Mouse (Mus musculus): Measurements from ENCODE around the gene 6430531B16Rik. TPM values are rescaled to one million over a fixed set of nuclear protein-coding genes. Genes with fewer than 3 reads are reported as not detected.

Gene 6430531B16Rik
- polyA plus RNA-seq (2015; fragmentation: Nextera tagmentation; extraction: Ambion mirVana) = 0.22 and 0.37 TPM in 2 replicates

GRCm38 (mm10) chr7:139978278-139978892, at the start of gene 6430531B16Rik:
6430531B16Rik (minus strand) TSS chr7:139978755.

GRCm38 (mm10) chr7:139992406-139992805, 13.9 kb upstream of the 6430531B16Rik start, which contains the start of gene Adam8:
Adam8 (minus strand) TSS chr7:139992562.

GRCm38 (mm10) chr7:139943674-139944281, 34.8 kb downstream of the 6430531B16Rik start, which contains the start of gene Utf1:
Utf1 (plus strand) TSS chr7:139943789.

MicroRNA genes within 50 kb of the gene (microRNA counts, 519-probe panel; counts per million panel counts)
- microRNA mmu-miR-202-3p = 296 counts per million, percentile 58 among the panel's probes with 10 or more counts
- 2,197 counts per million, percentile 66 among the panel's probes with 10 or more counts for microRNA mmu-miR-202-5p

Small RNA genes lying within 50 kb of the gene (microRNA-seq; reads per million reads assigned to microRNA genes)
- gene Mir202 = 0 to 0.42 reads per million in 2 experiments
- gene Mir7062 = 0.10 to 0.21 reads per million in 2 experiments
- 0 reads per million in 2 experiments for gene mmu-mir-7686

Other genes starting within 250 kb of the 6430531B16Rik start
- 0.56 and 0.58 TPM in 2 replicates for gene Adgra1, start 144.6 kb downstream of the 6430531B16Rik start, polyA plus RNA-seq (2015; fragmentation: Nextera tagmentation; extraction: Ambion mirVana)
- 0.06 and 0.22 TPM in 2 replicates for gene Kndc1, start 84.1 kb downstream of the 6430531B16Rik start, polyA plus RNA-seq (2015; fragmentation: Nextera tagmentation; extraction: Ambion mirVana)
- not detected in 2 replicates for gene Utf1, start 35.0 kb downstream of the 6430531B16Rik start, polyA plus RNA-seq (2015; fragmentation: Nextera tagmentation; extraction: Ambion mirVana)
- gene Adam8, start 13.8 kb upstream of the 6430531B16Rik start, polyA plus RNA-seq (2015; fragmentation: Nextera tagmentation; extraction: Ambion mirVana) = 0.78 and 0.90 TPM in 2 replicates
- 18.3 and 21.9 TPM in 2 replicates for gene Zfp511, start 57.6 kb upstream of the 6430531B16Rik start, polyA plus RNA-seq (2015; fragmentation: Nextera tagmentation; extraction: Ambion mirVana)
- gene Tubgcp2, start 57.9 kb upstream of the 6430531B16Rik start, polyA plus RNA-seq (2015; fragmentation: Nextera tagmentation; extraction: Ambion mirVana) = 23.6 and 25.0 TPM in 2 replicates
- not detected in 2 replicates for gene Msx3, start 70.3 kb upstream of the 6430531B16Rik start, polyA plus RNA-seq (2015; fragmentation: Nextera tagmentation; extraction: Ambion mirVana)
- 0.28 and 0.45 TPM in 2 replicates for gene Caly, start 103.8 kb upstream of the 6430531B16Rik start, polyA plus RNA-seq (2015; fragmentation: Nextera tagmentation; extraction: Ambion mirVana)
- not detected in 2 replicates for gene Prap1, start 114.6 kb upstream of the 6430531B16Rik start, polyA plus RNA-seq (2015; fragmentation: Nextera tagmentation; extraction: Ambion mirVana)
- 42.2 and 47.7 TPM in 2 replicates for gene Fuom, start 123.7 kb upstream of the 6430531B16Rik start, polyA plus RNA-seq (2015; fragmentation: Nextera tagmentation; extraction: Ambion mirVana)
- gene Paox, start 137.0 kb upstream of the 6430531B16Rik start, polyA plus RNA-seq (2015; fragmentation: Nextera tagmentation; extraction: Ambion mirVana) = 9.7 and 19.8 TPM in 2 replicates
- 133 and 185 TPM in 2 replicates for gene Echs1, start 137.7 kb upstream of the 6430531B16Rik start, polyA plus RNA-seq (2015; fragmentation: Nextera tagmentation; extraction: Ambion mirVana)
- 22.8 and 26.4 TPM in 2 replicates for gene Mtg1, start 158.8 kb upstream of the 6430531B16Rik start, polyA plus RNA-seq (2015; fragmentation: Nextera tagmentation; extraction: Ambion mirVana)
- gene Sprn, start 176.1 kb upstream of the 6430531B16Rik start, polyA plus RNA-seq (2015; fragmentation: Nextera tagmentation; extraction: Ambion mirVana) = 0.12 and 0.38 TPM in 2 replicates
- not detected in 2 replicates for gene Olfr522, start 186.0 kb upstream of the 6430531B16Rik start, polyA plus RNA-seq (2015; fragmentation: Nextera tagmentation; extraction: Ambion mirVana)
- not detected in 2 replicates for gene Olfr523, start 194.5 kb upstream of the 6430531B16Rik start, polyA plus RNA-seq (2015; fragmentation: Nextera tagmentation; extraction: Ambion mirVana)
- not detected in 2 replicates for gene Olfr524, start 227.2 kb upstream of the 6430531B16Rik start, polyA plus RNA-seq (2015; fragmentation: Nextera tagmentation; extraction: Ambion mirVana)
- not detected in 2 replicates for gene Cd163l1, start 239.5 kb upstream of the 6430531B16Rik start, polyA plus RNA-seq (2015; fragmentation: Nextera tagmentation; extraction: Ambion mirVana)